Mouse (Mus musculus): ENCODE data around the gene Knstrn.

- TF ChIP-seq POLR2A (IDR thresholded peaks at IDR 0.05; ENCODE audit: insufficient read depth, low read depth, low read length) (no peak), CTCF (IDR thresholded peaks at IDR 0.05; ENCODE audit: insufficient read depth, low read depth, low read length) (no peak)
Measured at GRCm38 (mm10) chr2:118851756-118852155, 38.0 kb downstream of the Knstrn start.
